In genomic region chr7:19693421-19693820, GRCm38 (mm10) we compare ENCODE assay signal across 9 mouse cellular contexts. TPM values are rescaled to one million over a fixed set of nuclear protein-coding genes. Genes with fewer than 3 reads are reported as not detected.
A peak's percentile ranks its signal among the peaks of the same experiment; 100 is the strongest.
DNase-seq lines count a peak whose midpoint lies in the region; TF ChIP-seq lines count a peak whose summit lies in the region.
"Had no signal": no experiment of that assay in that cellular context is flagged by ENCODE, and none has a peak within 500 bp of the region (broad histone marks: within the 10 kb centered on the region; RNA-seq: fewer than 3 reads in every experiment).

No protein-coding gene starts in this region.

- 28% methylated on average over 10 of the region's 10 CpGs for WGBS in heart, adult 2 months

- TF ChIP-seq CTCF in left cerebral cortex, adult 2 months (IDR thresholded peaks at IDR 0.05) = no peak
- TF ChIP-seq CTCF in bone marrow macrophage, adult 2 months (IDR thresholded peaks at IDR 0.05; ENCODE audit: low read depth, low read length) = no peak
- no peak for TF ChIP-seq CTCF in heart, adult 2 months (IDR thresholded peaks at IDR 0.05)

- H3K4me3 ChIP-seq in left cerebral cortex, adult 2 months = no peak overlapping the region
- no peak overlapping the region for H3K4me3 ChIP-seq in bone marrow macrophage, adult 2 months (ENCODE audit: insufficient read depth, low read length)
- H3K4me3 ChIP-seq in heart, adult 2 months = no peak overlapping the region

- H3K27ac ChIP-seq in left cerebral cortex, adult 2 months = peak overlapping the region; percentile 38; the same call in 1 of the 2 replicates
- peak overlapping the region; percentile 98 for H3K27ac ChIP-seq in bone marrow macrophage, adult 2 months (ENCODE audit: insufficient read depth, low read depth, low read length)
- peak overlapping the region; percentile 39 for H3K27ac ChIP-seq in heart, adult 2 months

- DNase-seq in left cerebral cortex, adult 2 months (ENCODE audit: extremely low spot score in 1 of 2, low spot score in 2 of 2) = no peak
- no peak for DNase-seq in left cerebral cortex, postnatal 36 days (ENCODE audit: low spot score in 2 of 2)
- peak; percentile 68 to 79 for DNase-seq in heart, adult 2 months
- DNase-seq in layer of hippocampus, postnatal 10 days (ENCODE audit: low spot score in 2 of 2) = peak; percentile 52 to 72
- peak; percentile 10 for DNase-seq in mesoderm, embryonic 11.5 days (ENCODE audit: low read depth, low spot score)
- no peak for DNase-seq in ovary, adult 18-20 months (ENCODE audit: low spot score)

- no peak for TF ChIP-seq POLR2A in bone marrow macrophage, adult 2 months (IDR thresholded peaks at IDR 0.05; ENCODE audit: borderline replicate concordance, low read depth, low read length)
- TF ChIP-seq POLR2A in heart, adult 2 months (IDR thresholded peaks at IDR 0.05; ENCODE audit: insufficient read depth, low read depth, low read length) = peak; percentile 21; the same call in 1 of the 2 replicates

- no peaks in the 10 kb centered on the region for H3K27me3 ChIP-seq in heart, adult 2 months (ENCODE audit: control insufficient read depth, insufficient read depth, low read length)

- no peak overlapping the region for H3K9ac ChIP-seq in heart, adult 2 months (ENCODE audit: low read depth, low read length)

- intact Hi-C loops in left cerebral cortex, adult 2 months (cut with DNase I) = no loop called here
- intact Hi-C loops in left cerebral cortex, postnatal 36 days (cut with DNase I) = no loop called here
- intact Hi-C loops in heart, adult 2 months (cut with DNase I) = no loop called here

- peaks cover 37% of the 10 kb centered on the region for H3K4me1 ChIP-seq in bone marrow macrophage, adult 2 months (ENCODE audit: control insufficient read depth, insufficient read depth, low read length)
- H3K4me1 ChIP-seq in heart, adult 2 months (ENCODE audit: control insufficient read depth, insufficient read depth, low read length) = peaks cover 5% of the 10 kb centered on the region

- no peaks in the 10 kb centered on the region for H3K79me2 ChIP-seq in heart, adult 2 months (replicated peaks; ENCODE audit: control insufficient read depth, insufficient read depth, low read length)

- no peaks in the 10 kb centered on the region for H3K36me3 ChIP-seq in heart, adult 2 months (ENCODE audit: control insufficient read depth, insufficient read depth, low read length)

- no peak for TF ChIP-seq EP300 in heart, adult 2 months (IDR thresholded peaks at IDR 0.05; ENCODE audit: insufficient read depth, low read depth, low read length)

RNA-seq across cellular contexts. Expression of gene Apoc1, which starts 1.0 kb away (rescaled TPM):
- 1 to 10 TPM; 3.5 to 3.7 TPM for total RNA-seq in left cerebral cortex, adult 2 months (2021)
- total RNA-seq in left cerebral cortex, postnatal 36 days (2021) = 1 to 10 TPM; 1.5 to 2.9 TPM
- polyA plus RNA-seq in bone marrow macrophage, adult 2 months (2012; ENCODE audit: insufficient read depth, insufficient read length, missing spikeins) = not detected in 2 replicates
- 1 to 10 TPM; 2.7 to 4.2 TPM for total RNA-seq in heart, adult 2 months (2021)
- polyA plus RNA-seq in heart, adult 2 months (2012; rRNA removed) = 3.1 and 7.2 TPM in 2 replicates
- 1 to 10 TPM; 4.3 to 6.5 TPM for total RNA-seq in layer of hippocampus, postnatal 10 days (2021)
- polyA plus RNA-seq: small intestine, adult 2 months had no signal

RNA-seq across cellular contexts. Expression of gene Apoe, which starts 5.6 kb away (rescaled TPM):
- total RNA-seq in left cerebral cortex, adult 2 months (2021) = 1,000 to 10,000 TPM; 1,824 to 1,912 TPM
- 1,000 to 10,000 TPM; 1,886 to 2,087 TPM for total RNA-seq in left cerebral cortex, postnatal 36 days (2021)
- 16,287 and 16,533 TPM in 2 replicates for polyA plus RNA-seq in bone marrow macrophage, adult 2 months (2012; ENCODE audit: insufficient read depth, insufficient read length, missing spikeins)
- 100 to 1,000 TPM; 278 to 293 TPM for total RNA-seq in heart, adult 2 months (2021)
- polyA plus RNA-seq in heart, adult 2 months (2012; rRNA removed) = 456 and 519 TPM in 2 replicates
- total RNA-seq in layer of hippocampus, postnatal 10 days (2021) = 1,000 to 10,000 TPM; 2,438 to 2,580 TPM

RNA-seq across cellular contexts. Expression of gene Apoc4, which starts 12.1 kb away (rescaled TPM):
- not detected for total RNA-seq in left cerebral cortex, adult 2 months (2021)
- total RNA-seq in left cerebral cortex, postnatal 36 days (2021) = not detected
- not detected in 2 replicates for polyA plus RNA-seq in bone marrow macrophage, adult 2 months (2012; ENCODE audit: insufficient read depth, insufficient read length, missing spikeins)
- not detected for total RNA-seq in heart, adult 2 months (2021)
- polyA plus RNA-seq in heart, adult 2 months (2012; rRNA removed) = 0.82 TPM in 1 of 2 replicates, not detected in the other
- not detected for total RNA-seq in layer of hippocampus, postnatal 10 days (2021)
- total RNA-seq: layer of hippocampus, postnatal 14 days had no signal

RNA-seq across cellular contexts. Expression of gene Gm44805, which starts 12.2 kb away (rescaled TPM):
- not detected for total RNA-seq in left cerebral cortex, adult 2 months (2021)
- total RNA-seq in left cerebral cortex, postnatal 36 days (2021) = not detected
- not detected in 2 replicates for polyA plus RNA-seq in bone marrow macrophage, adult 2 months (2012; ENCODE audit: insufficient read depth, insufficient read length, missing spikeins)
- not detected for total RNA-seq in heart, adult 2 months (2021)
- polyA plus RNA-seq in heart, adult 2 months (2012; rRNA removed) = not detected in 2 replicates
- not detected for total RNA-seq in layer of hippocampus, postnatal 10 days (2021)
- total RNA-seq: layer of hippocampus, postnatal 14 days had no signal

RNA-seq across cellular contexts. Expression of gene Apoc2, which starts 15.7 kb away (rescaled TPM):
- not detected for total RNA-seq in left cerebral cortex, adult 2 months (2021)
- not detected for total RNA-seq in left cerebral cortex, postnatal 36 days (2021)
- 56.2 and 70.4 TPM in 2 replicates for polyA plus RNA-seq in bone marrow macrophage, adult 2 months (2012; ENCODE audit: insufficient read depth, insufficient read length, missing spikeins)
- under 1 TPM in 1 of 2 experiments, not detected in 1; 0.47 TPM for total RNA-seq in heart, adult 2 months (2021)
- not detected in 2 replicates for polyA plus RNA-seq in heart, adult 2 months (2012; rRNA removed)
- total RNA-seq in layer of hippocampus, postnatal 10 days (2021) = not detected
- total RNA-seq: layer of hippocampus, postnatal 14 days had no signal

Comparison
In these comparisons a context has a peak if more than half of its experiments do, and no peak if none do; other contexts are left out.
1. DNase-seq: peak in heart, adult 2 months (2 of 2), layer of hippocampus, postnatal 10 days (2 of 2) and mesoderm, embryonic 11.5 days (single experiment); none in left cerebral cortex, adult 2 months (0 of 2), left cerebral cortex, postnatal 36 days (0 of 2) and ovary, adult 18-20 months (single experiment).
2. H3K27ac ChIP-seq: peak in every context shown above with its lines; median percentile 98 in bone marrow macrophage, adult 2 months; 39 in heart, adult 2 months; 38 in left cerebral cortex, adult 2 months.
3. RNA of gene Apoe, which starts 5.6 kb away (total RNA-seq): 2,438 to 2,580 TPM in layer of hippocampus, postnatal 10 days, 1,886 to 2,087 TPM in left cerebral cortex, postnatal 36 days and 1,824 to 1,912 TPM in left cerebral cortex, adult 2 months; 278 to 293 TPM in heart, adult 2 months; every median in the first group is over 4 times any median in the second.